Mouse (Mus musculus): ENCODE measurements around the gene Tas1r3.

Tas1r3 gene

DNA sequence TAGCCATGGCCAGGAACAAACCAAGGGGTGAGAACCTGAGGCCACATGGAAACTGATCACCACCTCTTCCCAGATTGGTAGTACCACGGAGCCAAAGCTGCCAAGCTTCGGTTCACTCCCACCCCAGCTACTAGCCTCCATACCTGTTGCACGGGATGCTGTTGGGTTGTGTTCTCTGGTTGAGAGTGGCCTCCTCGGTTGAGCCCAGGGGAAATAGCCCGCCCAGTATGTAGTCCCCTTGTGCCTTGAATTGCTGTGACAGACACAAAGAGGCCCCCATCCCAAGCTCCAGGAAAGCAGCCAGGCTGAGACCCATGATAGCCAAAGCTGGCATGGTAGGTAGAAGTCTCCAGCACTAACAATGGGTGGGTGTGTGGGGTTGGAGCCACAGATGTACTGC, at the start of gene Tas1r3:
TSS of gene Tas1r3 (minus strand) at position 362 of the 400 bp plus-strand sequence.
- DNase-seq (ENCODE audit: low read depth, low spot score): no peak

- DNase-seq (ENCODE audit: low read depth, low spot score): no peak
Observed at GRCm38 (mm10) chr4:155908751-155909150, 45.6 kb upstream of the Tas1r3 start.

DNA sequence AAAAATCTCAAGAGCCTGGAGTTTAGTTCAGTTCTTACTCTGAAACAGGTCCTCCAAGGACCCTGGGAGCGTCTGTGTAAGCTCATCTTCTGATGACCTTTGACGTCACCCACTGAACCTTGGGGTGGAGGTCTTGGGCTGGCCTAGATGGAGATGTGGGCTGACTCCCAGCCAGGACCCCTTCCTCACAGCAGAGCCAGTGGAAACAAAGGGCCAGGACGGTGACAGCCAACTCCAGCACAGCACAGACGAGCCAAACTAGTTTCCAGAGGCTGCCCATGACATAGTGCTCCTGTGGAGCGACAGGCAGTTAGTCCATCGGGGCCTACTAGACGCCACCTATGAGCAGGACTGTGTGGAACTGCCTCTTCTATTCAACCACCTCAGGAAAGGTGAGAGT, 45.1 kb upstream of the Tas1r3 start:
- DNase-seq (ENCODE audit: low read depth, low spot score): no peak

GRCm38 (mm10) chr4:155907003-155907402, 43.8 kb upstream of the Tas1r3 start:
- DNase-seq (ENCODE audit: low read depth, low spot score): no peak

DNA sequence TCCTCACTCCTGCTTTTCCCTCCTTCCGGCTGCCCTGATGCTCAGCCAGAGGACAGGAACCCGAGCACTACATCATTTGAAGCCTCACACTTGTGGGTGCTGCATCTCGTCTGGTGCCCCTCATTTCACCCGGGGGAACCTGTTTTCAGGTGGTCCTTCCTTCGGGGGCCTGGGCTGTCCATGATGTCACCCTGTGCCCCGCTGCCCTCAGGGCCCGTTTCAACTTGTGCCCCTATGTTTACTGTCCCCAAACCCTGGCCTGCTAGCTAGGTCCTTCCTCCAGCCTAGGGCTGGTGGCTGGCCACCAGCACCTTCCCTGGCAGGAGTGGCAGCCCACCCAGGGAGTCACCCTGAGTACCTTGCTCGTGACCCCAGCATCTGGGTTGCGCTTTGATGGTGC, 43.0 kb upstream of the Tas1r3 start:
- no peak for DNase-seq (ENCODE audit: low read depth, low spot score)

GRCm38 (mm10) chr4:155905634-155906033, 42.5 kb upstream of the Tas1r3 start:
- DNase-seq (ENCODE audit: low read depth, low spot score): no peak

- DNase-seq (ENCODE audit: low read depth, low spot score): peak; percentile 37
Observed at GRCm38 (mm10) chr4:155904318-155905102, 41.3 kb upstream of the Tas1r3 start.

- DNase-seq (ENCODE audit: low read depth, low spot score): no peak
Observed at GRCm38 (mm10) chr4:155903246-155903645, 40.1 kb upstream of the Tas1r3 start.

DNA sequence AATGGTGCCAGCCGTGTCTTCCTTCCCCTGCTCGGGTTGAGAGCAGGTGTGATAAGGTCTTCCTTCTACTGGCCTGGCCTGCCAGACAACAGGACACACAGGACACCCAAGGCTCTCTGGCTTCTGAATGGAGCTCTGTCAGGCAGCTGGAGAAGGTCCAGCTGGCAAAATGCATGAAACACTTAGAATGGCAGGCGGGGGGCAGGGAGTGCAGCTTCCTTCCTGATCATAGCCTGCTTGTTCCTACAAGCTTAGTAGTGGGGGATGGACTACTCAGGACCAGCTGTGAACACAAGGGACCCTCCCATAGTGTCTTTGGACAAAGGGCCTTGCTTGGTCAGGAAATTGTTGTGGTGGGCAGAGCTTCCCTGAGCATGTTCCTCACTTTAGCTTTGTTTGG, 38.0 kb upstream of the Tas1r3 start:
- no peak for DNase-seq (ENCODE audit: low read depth, low spot score)

- DNase-seq (ENCODE audit: low read depth, low spot score): no peak
Observed at GRCm38 (mm10) chr4:155899355-155899754, 36.2 kb upstream of the Tas1r3 start.

GRCm38 (mm10) chr4:155898318-155898717, 35.2 kb upstream of the Tas1r3 start:
- DNase-seq (ENCODE audit: low read depth, low spot score): no peak

DNA sequence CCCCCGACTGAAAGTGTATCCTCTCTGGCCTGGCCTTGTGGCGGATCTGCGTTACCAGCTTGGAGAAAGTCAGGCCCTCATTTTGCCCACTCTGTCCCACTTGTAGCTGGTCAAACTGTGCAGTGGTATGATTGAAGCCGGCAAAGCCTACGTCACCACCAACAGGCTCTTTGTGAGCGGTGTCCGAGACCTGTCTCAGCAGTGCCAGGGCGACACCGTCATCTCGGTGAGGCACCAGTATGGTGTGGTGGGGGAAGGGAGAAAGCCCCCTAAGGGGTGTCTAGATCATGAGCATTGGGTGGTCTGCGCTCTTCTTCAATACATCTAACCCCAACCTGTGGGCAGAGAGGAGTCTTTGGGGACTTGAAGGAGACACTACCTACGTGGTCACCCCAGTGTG, 33.3 kb upstream of the Tas1r3 start:
- DNase-seq (ENCODE audit: low read depth, low spot score): no peak

- no peak for DNase-seq (ENCODE audit: low read depth, low spot score)
Observed at GRCm38 (mm10) chr4:155895826-155896225, 32.7 kb upstream of the Tas1r3 start.

DNA sequence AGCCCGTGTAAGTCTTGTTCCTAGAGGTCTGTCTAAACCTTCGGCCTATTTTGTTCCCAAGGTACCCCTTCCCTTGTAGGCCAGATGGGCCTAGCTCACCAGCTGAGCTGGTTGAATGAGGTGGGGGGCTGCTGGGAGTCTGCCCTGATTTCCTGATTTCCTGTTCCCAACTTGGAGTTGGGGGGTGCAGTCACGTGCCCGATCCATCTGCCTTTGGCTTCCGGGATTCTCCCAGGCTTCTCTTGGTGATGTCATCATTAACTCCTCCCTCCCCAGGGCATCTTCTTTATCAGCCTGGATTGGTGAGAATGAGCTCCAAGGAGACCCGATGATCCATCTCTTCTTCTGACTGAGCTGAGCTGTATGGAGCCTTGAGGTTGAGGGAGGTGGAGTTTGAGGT, 32.1 kb upstream of the Tas1r3 start:
- no peak for DNase-seq (ENCODE audit: low read depth, low spot score)

DNA sequence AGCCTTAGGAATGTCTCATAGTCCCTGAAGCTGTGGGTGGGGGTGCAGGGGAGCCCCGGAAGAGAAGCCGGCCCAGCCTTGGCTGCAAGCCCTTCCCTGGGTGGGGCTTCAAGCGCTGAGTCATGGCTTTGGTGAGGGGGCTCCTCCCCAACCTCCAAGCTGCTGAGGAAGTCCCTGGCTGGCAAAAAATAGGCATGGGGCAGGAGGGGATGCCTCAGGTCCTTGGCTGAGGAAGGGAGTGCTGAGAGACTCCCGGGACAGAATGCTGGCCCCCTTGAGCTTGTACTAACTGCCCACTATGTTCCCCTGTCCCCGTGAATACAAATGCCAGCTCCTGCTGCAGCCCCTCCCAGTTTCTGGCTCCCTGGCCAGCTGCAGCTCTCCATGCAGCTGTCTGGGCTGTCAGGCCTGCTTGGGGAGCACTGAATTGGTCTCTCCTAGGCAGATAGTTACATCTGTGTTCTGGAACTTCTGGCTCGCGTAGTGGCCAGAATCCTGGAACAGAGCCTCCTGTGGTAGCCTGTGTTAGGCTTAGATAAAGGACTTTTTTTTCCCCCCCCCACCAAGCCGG, 31.2 kb upstream of the Tas1r3 start:
- no peak for DNase-seq (ENCODE audit: low read depth, low spot score)

- no peak for DNase-seq (ENCODE audit: low read depth, low spot score)
Observed at GRCm38 (mm10) chr4:155893212-155893690, 30.1 kb upstream of the Tas1r3 start.

DNA sequence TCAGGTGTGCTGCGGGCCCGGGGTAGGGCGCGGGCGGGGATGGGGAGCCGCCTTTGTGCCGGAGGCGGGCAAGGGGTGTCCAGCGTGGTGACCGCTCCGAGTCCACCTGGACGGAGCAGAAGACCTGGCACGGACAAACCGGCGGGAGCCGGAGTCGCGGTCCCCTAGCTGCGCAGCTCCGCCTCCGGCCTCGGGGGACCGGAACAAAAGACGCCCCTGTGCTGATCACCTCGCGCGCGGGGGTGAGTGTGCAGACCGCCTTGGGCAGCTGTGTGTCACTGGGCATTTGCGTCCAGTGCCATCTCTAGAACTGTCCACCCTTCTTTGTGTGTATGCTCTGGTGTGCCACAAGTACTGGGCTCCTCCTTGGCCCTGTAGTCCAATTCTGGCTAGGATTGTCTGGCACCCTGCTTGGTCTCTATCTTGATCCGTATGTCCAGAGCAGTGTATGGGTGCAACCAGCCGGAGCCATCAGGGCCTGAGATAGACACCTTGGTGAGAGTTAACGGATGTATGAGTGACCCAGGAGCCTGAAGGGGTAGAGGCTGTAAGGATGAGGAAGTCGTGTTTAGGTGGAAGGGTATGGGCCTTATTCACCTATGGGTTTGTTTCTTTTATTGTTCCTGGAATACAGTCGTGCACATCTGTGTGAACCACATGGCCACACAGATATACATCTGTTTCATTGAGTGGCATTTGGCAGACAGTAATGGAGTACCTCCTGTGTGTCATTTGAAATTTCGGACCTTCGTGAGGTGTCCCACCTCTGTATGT, 29.5 kb upstream of the Tas1r3 start:
- DNase-seq (ENCODE audit: low read depth, low spot score): peak; percentile 58

DNA sequence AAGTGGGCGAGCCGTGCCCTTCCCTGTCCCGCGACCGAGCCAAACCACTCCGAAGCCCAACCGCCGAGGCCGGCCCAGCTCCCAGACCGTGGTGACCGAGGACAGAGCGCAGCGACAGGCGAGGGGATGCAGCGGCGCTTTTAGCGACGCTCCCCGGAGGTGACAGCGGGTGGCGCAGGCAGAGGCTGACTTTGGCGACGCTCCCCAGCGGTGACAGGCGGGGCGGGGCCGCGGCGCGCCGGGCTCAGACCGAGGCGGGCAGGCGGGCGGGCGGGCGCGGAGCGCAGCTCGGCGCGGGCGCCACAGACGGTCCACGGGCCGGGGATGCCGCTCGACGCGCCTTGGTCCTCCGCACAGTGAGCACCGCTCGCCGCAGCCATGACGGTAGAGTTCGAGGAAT, 28.9 kb upstream of the Tas1r3 start:
- peak; percentile 86 for DNase-seq (ENCODE audit: low read depth, low spot score)

DNA sequence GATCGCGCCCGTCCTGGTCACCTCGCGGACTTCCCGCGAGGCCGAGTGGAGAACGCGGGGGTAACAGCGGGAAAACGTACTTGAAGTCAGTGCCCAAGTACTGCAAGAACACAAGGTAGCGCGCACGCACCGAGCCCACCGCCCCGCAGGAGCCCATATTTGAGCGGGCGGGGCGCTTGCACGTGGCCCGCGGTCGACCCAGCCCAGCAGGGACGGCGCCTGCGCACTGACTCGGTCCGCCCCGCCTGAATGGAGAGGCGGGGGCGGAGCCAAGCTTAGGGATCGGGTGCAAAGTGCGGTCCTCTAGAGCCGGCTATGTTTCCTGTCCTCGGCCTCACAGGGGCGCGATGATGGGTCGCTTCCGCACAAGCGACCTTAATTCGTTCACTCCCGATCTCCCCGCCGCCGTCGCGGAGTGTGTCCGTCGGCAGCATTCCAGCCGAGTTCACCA, 28.4 kb upstream of the Tas1r3 start, which contains the start of the genes Pusl1 and Acap3:
TSS of gene Pusl1 (minus strand) at position 231 of the 451 bp plus-strand sequence.
TSS of gene Acap3 (plus strand) at position 272 of the 451 bp plus-strand sequence.
- DNase-seq (ENCODE audit: low read depth, low spot score): peak; percentile 97

- no peak for DNase-seq (ENCODE audit: low read depth, low spot score)
Observed at GRCm38 (mm10) chr4:155891011-155891471, 27.9 kb upstream of the Tas1r3 start.

- no peak for DNase-seq (ENCODE audit: low read depth, low spot score)
Observed at GRCm38 (mm10) chr4:155889316-155889715, 26.2 kb upstream of the Tas1r3 start.

DNA sequence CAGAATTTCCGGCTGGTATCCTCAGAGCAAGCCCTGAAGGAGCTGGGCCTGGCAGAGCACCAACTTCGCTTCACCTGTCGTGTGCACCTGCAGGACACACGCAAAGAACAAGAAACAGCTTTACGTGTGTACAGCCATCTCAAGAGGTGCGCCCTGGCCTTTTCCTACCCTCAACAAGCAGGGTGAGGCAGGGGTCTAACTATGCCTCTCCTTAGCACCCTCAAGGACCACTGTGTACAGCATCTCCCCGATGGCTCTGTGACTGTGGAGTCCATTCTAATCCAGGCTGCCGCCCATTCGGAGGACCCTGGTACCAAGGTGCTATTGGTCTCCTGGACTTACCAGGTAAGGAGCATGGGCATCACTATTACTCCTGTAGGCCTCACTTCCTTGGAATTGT, 25.0 kb upstream of the Tas1r3 start:
- no peak for DNase-seq (ENCODE audit: low read depth, low spot score)
